Comparison of ENCODE assay signal across 28 mouse cellular contexts in the genomic region with DNA sequence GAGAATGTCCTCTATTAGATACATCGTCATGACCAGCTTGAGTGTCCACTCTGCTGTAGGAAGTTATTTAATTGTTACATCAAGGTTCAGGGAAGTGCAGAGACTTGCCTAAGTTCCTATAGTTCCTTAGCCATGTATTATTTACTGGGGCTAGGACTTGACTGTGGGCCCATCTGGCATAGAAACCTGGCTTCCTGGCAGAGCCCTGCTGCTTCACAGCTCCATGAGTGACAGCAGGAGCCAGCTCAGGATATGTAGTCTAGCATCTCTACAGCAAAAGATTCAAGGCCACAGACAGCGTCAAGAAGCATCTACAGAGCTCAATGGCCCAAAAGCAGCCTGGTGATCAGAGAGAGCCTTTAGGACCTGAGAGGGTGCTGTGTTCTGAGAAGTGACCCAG.
DNase-seq lines count a peak whose midpoint lies in the region; ATAC-seq and TF ChIP-seq lines count a peak whose summit lies in the region.
"Had no signal": no experiment of that assay in that cellular context is flagged by ENCODE, and none has a peak within 500 bp of the region (broad histone marks: within the 10 kb centered on the region; RNA-seq: fewer than 3 reads in every experiment).

No protein-coding gene starts in this region.

- no peak overlapping the region for H3K27ac ChIP-seq in forebrain, embryonic 14.5 days (ENCODE audit: low read depth, low read length)
- no peak overlapping the region for H3K27ac ChIP-seq in forebrain, embryonic 10.5 days
- H3K27ac ChIP-seq in stomach, postnatal 0 days (replicated peaks) = no peak overlapping the region
- no peak overlapping the region for H3K27ac ChIP-seq in midbrain, embryonic 10.5 days (replicated peaks)
- H3K27ac ChIP-seq: embryonic facial prominence, embryonic 10.5 days; embryonic facial prominence, embryonic 13.5 days; forebrain, embryonic 13.5 days; heart, embryonic 10.5 days; heart, embryonic 13.5 days; hindbrain, embryonic 14.5 days; hindbrain, postnatal 0 days had no signal

- ATAC-seq in forebrain, embryonic 14.5 days = no peak
- no peak for ATAC-seq in stomach, postnatal 0 days (ENCODE audit: low FRiP score, low TSS enrichment)
- ATAC-seq: activated CD4-positive, CD25-positive, alpha-beta regulatory T cell, adult 4 months; forebrain, embryonic 13.5 days; hindbrain, postnatal 0 days; inflammation-experienced regulatory T-cells, adult 6 months had no signal

- H3K4me1 ChIP-seq in forebrain, embryonic 14.5 days (ENCODE audit: control insufficient read depth, insufficient read depth, low read length) = no peaks in the 10 kb centered on the region
- no peaks in the 10 kb centered on the region for H3K4me1 ChIP-seq in forebrain, embryonic 10.5 days
- H3K4me1 ChIP-seq in stomach, postnatal 0 days (replicated peaks; ENCODE audit: control insufficient read depth, insufficient read depth) = no peaks in the 10 kb centered on the region
- H3K4me1 ChIP-seq in midbrain, embryonic 10.5 days = no peaks in the 10 kb centered on the region
- H3K4me1 ChIP-seq: embryonic facial prominence, embryonic 10.5 days; embryonic facial prominence, embryonic 13.5 days; forebrain, embryonic 13.5 days had no signal

- no peaks in the 10 kb centered on the region for H3K27me3 ChIP-seq in forebrain, embryonic 14.5 days (replicated peaks; ENCODE audit: control insufficient read depth, insufficient read depth, low read length)
- H3K27me3 ChIP-seq in forebrain, embryonic 10.5 days (ENCODE audit: poor library complexity, severe bottlenecking) = no peaks in the 10 kb centered on the region
- H3K27me3 ChIP-seq in stomach, postnatal 0 days (ENCODE audit: control insufficient read depth, insufficient read depth, low read length) = no peaks in the 10 kb centered on the region
- H3K27me3 ChIP-seq in midbrain, embryonic 10.5 days (ENCODE audit: low read depth, poor library complexity, severe bottlenecking) = no peaks in the 10 kb centered on the region
- H3K27me3 ChIP-seq: embryonic facial prominence, embryonic 13.5 days; forebrain, embryonic 13.5 days; heart, embryonic 13.5 days had no signal

- H3K36me3 ChIP-seq in forebrain, embryonic 14.5 days (ENCODE audit: control insufficient read depth, insufficient read depth, low read length) = no peaks in the 10 kb centered on the region
- H3K36me3 ChIP-seq in forebrain, embryonic 10.5 days (replicated peaks) = no peaks in the 10 kb centered on the region
- no peaks in the 10 kb centered on the region for H3K36me3 ChIP-seq in stomach, postnatal 0 days (ENCODE audit: control insufficient read depth, insufficient read depth, low read length)
- no peaks in the 10 kb centered on the region for H3K36me3 ChIP-seq in midbrain, embryonic 10.5 days
- H3K36me3 ChIP-seq: embryonic facial prominence, embryonic 10.5 days; embryonic facial prominence, embryonic 13.5 days; heart, embryonic 10.5 days; heart, embryonic 13.5 days had no signal

- TF ChIP-seq EP300 in stomach, postnatal 0 days (optimal IDR thresholded peaks at IDR 0.05) = no peak

- H3K9me3 ChIP-seq in forebrain, embryonic 14.5 days (replicated peaks; ENCODE audit: control insufficient read depth, low read length) = no peaks in the 10 kb centered on the region
- no peaks in the 10 kb centered on the region; the same call in 1 of the 2 replicates for H3K9me3 ChIP-seq in forebrain, embryonic 10.5 days
- no peaks in the 10 kb centered on the region for H3K9me3 ChIP-seq in stomach, postnatal 0 days (ENCODE audit: control insufficient read depth, low read length)
- H3K9me3 ChIP-seq in midbrain, embryonic 10.5 days (replicated peaks) = no peaks in the 10 kb centered on the region
- H3K9me3 ChIP-seq: embryonic facial prominence, embryonic 10.5 days; embryonic facial prominence, embryonic 13.5 days; forebrain, embryonic 13.5 days; heart, embryonic 10.5 days; heart, embryonic 13.5 days had no signal

- peak; percentile 10 for DNase-seq in forebrain, embryonic 14.5 days (ENCODE audit: low spot score)
- no peak for DNase-seq in forebrain, embryonic 10.5 days (ENCODE audit: extremely low spot score, low spot score)
- peak; percentile 15 for DNase-seq in layer of hippocampus, adult 11-12 months (ENCODE audit: low spot score)
- no peak for DNase-seq in layer of hippocampus, adult 9-10 months (ENCODE audit: low spot score)
- peak; percentile 35 for DNase-seq in brain, adult 2 months (ENCODE audit: low read depth, low spot score)
- DNase-seq in layer of hippocampus, adult 8-10 months (ENCODE audit: low spot score in 2 of 2) = peak; percentile 33 to 35
- DNase-seq in stomach, postnatal 0 days (ENCODE audit: low spot score) = no peak
- DNase-seq in midbrain, embryonic 10.5 days (ENCODE audit: low spot score) = no peak
- DNase-seq: adrenal gland, adult 8-10 months; adrenal gland, postnatal 36 days; cerebellum, adult 11-12 months; cerebellum, adult 8-10 months; cerebellum, postnatal 36 days; embryo, embryonic 11 days; gastrocnemius, postnatal 14 days; heart, adult 18-20 months; heart, postnatal 14 days; heart, postnatal 4 days had no signal

- no peak overlapping the region for H3K4me3 ChIP-seq in forebrain, embryonic 14.5 days (ENCODE audit: low read depth, low read length)
- H3K4me3 ChIP-seq in forebrain, embryonic 10.5 days = no peak overlapping the region
- no peak overlapping the region for H3K4me3 ChIP-seq in stomach, postnatal 0 days (ENCODE audit: low read depth, low read length)
- H3K4me3 ChIP-seq in midbrain, embryonic 10.5 days = no peak overlapping the region
- H3K4me3 ChIP-seq: embryonic facial prominence, embryonic 10.5 days; embryonic facial prominence, embryonic 13.5 days; erythroblast, embryonic 14.5 days; forebrain, embryonic 13.5 days; heart, embryonic 10.5 days; heart, embryonic 13.5 days had no signal

- no peak overlapping the region for H3K9ac ChIP-seq in forebrain, embryonic 14.5 days (ENCODE audit: low read length)
- no peak overlapping the region for H3K9ac ChIP-seq in stomach, postnatal 0 days (ENCODE audit: low read length)
- H3K9ac ChIP-seq: embryonic facial prominence, embryonic 13.5 days; forebrain, embryonic 13.5 days; heart, embryonic 13.5 days; hindbrain, embryonic 14.5 days had no signal

- 89% methylated on average over 2 of the region's 2 CpGs for WGBS in forebrain, embryonic 14.5 days
- 91% methylated on average over 2 of the region's 2 CpGs for WGBS in forebrain, embryonic 10.5 days
- WGBS in stomach, postnatal 0 days = 81% methylated on average over 2 of the region's 2 CpGs
- WGBS in midbrain, embryonic 10.5 days = 85% methylated on average over 2 of the region's 2 CpGs

- no peak for TF ChIP-seq CTCF in stomach, postnatal 0 days (IDR thresholded peaks at IDR 0.05; ENCODE audit: low read depth)

- no peak overlapping the region for H3K4me2 ChIP-seq in forebrain, embryonic 14.5 days (ENCODE audit: low read length)
- no peak overlapping the region for H3K4me2 ChIP-seq in stomach, postnatal 0 days (replicated peaks; ENCODE audit: low read depth)
- H3K4me2 ChIP-seq: embryonic facial prominence, embryonic 13.5 days; forebrain, embryonic 13.5 days; heart, embryonic 13.5 days; hindbrain, embryonic 14.5 days had no signal

Comparison
In these comparisons a context has a peak if more than half of its experiments do, and no peak if none do; other contexts are left out.
1. DNase-seq: peak in forebrain, embryonic 14.5 days (single experiment), layer of hippocampus, adult 11-12 months (single experiment), brain, adult 2 months (single experiment) and layer of hippocampus, adult 8-10 months (2 of 2); none in forebrain, embryonic 10.5 days (single experiment), layer of hippocampus, adult 9-10 months (single experiment), stomach, postnatal 0 days (single experiment) and midbrain, embryonic 10.5 days (single experiment).